Mouse (Mus musculus) neural tube, embryonic 11.5 days (tissue): Measurements from ENCODE around the gene P2rx5. TPM values are rescaled to one million over a fixed set of nuclear protein-coding genes. Genes with fewer than 3 reads are reported as not detected.

Source experiments
- ATAC-seq: fragments of 200-750 bp; cut with Nextera tagmentation; 2 replicates; pipeline ENCODE4 v1.8.0; 2017; ENCODE audit warnings: moderate number of reproducible peaks, mild to moderate bottlenecking, moderate TSS enrichment, moderate library complexity; ENCODE audit not compliant: insufficient read depth, low FRiP score, low TSS enrichment
- DNase-seq: peaks from one replicate; pipeline ENCODE4 v3.0.0-alpha.2; 2015; ENCODE audit warnings: low spot score
- H3K27ac ChIP-seq: fragments of 300-500 bp; sonication (generic); 2 replicates; pipeline ENCODE4 v1.5.1; 2014; ENCODE audit warnings: low read depth, mild to moderate bottlenecking, low read length
- H3K27me3 ChIP-seq: fragments of 300-500 bp; sonication (generic); 2 replicates; pipeline ENCODE4 v1.6.1; 2014; ENCODE audit warnings: mild to moderate bottlenecking, low read length, mixed read lengths; ENCODE audit not compliant: control insufficient read depth, insufficient read depth
- H3K36me3 ChIP-seq: fragments of 300-500 bp; sonication (generic); 2 replicates; pipeline ENCODE4 v1.6.1; 2014; ENCODE audit warnings: mild to moderate bottlenecking, low read length, moderate library complexity, mixed read lengths; ENCODE audit not compliant: control insufficient read depth, insufficient read depth
- H3K4me1 ChIP-seq: fragments of 300-500 bp; sonication (generic); 2 replicates; pipeline ENCODE4 v1.6.1; 2014; ENCODE audit warnings: low read length, mixed read lengths; ENCODE audit not compliant: control insufficient read depth, insufficient read depth
- H3K4me2 ChIP-seq: fragments of 300-500 bp; sonication (generic); 2 replicates; pipeline ENCODE4 v1.6.1; 2014; ENCODE audit warnings: low read depth, mild to moderate bottlenecking, moderate library complexity
- H3K4me3 ChIP-seq: fragments of 300-500 bp; sonication (generic); 2 replicates; pipeline ENCODE4 v1.5.1; 2014; ENCODE audit warnings: low read depth, low read length
- H3K9ac ChIP-seq: fragments of 300-500 bp; sonication (generic); 2 replicates; pipeline ENCODE4 v1.6.1; 2014; ENCODE audit warnings: mild to moderate bottlenecking, low read length
- H3K9me3 ChIP-seq: fragments of 300-500 bp; sonication (generic); 2 replicates; pipeline ENCODE4 v1.6.1; 2016; ENCODE audit warnings: low read length; ENCODE audit not compliant: control insufficient read depth
- WGBS: fragments of 180-500 bp; shearing (Covaris S2); extraction: QIAGEN DNeasy Blood & Tissue Kit; methylation state at CpG from one replicate; pipeline ENCODE4 v1.1.7; 2014; 5-methylcytosine and 5-hydroxymethylcytosine counted together
- polyA plus RNA-seq: library from polyadenylated mRNA; unstranded; fragments of >200 nt; fragmentation: Nextera tagmentation; extraction: Ambion mirVana; gene quantifications from 2 replicates; pipeline ENCODE4 v1.2.1, GENCODE M21; 2014

The P2rx5 gene
- polyA plus RNA-seq, result 0.31 and 0.51 TPM in 2 replicates

DNA sequence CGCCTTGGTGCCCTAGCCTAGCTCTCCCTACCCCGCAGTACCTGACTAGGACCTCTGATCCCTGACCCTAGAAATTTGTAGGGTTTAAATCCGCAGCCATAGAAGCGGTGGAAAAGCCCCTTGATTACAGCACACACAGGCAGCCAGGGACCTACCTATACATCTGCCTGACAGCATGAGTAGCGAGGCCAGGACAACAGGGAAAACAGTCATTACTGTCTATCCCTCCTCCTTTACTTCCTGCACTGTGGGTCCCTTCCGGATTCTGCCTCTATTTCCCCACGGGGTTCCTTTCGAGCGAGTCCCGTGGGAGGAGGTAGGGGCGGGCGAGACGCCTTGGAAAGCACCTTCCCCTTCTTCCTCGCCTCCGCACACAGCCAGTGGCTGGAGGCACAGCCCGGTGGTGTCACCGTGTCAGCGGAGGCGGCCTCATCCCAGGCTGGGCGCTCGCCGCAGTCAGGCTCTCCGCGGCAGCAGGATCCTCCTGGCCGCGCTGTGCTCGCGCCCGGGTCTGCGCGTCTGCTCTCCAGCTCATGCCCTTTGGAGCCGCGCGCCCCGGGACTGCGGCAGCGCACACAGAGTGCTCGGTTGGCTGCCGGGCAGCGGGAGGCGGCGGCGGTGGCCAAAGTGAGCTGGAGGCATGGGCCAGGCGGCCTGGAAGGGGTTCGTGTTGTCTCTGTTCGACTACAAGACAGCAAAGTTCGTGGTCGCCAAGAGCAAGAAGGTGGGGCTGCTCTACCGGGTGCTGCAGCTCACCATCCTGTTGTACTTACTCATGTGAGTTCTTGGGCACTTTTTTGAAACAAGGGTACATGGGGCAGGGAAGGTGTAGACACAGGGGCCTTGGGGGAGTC, at the start of gene P2rx5:
Gene P2rx5 (plus strand): TSS at position 465 of the 854 bp plus-strand sequence.
- Histone ChIP-seq H3K36me3 (no peaks in the 10 kb centered on the region), H3K9me3 (no peaks in the 10 kb centered on the region), H3K27ac (no peak within 1 kb of the TSS), H3K4me2 (peak within 1 kb of the TSS; percentile 77), H3K27me3 (peaks cover 10% of the 10 kb centered on the region), H3K9ac (peak within 1 kb of the TSS; percentile 47), H3K4me3 (peak within 1 kb of the TSS; percentile 36), H3K4me1 (peaks cover 3% of the 10 kb centered on the region; the same call in 1 of the 2 replicates)
- DNase-seq, result peak; percentile 55
- WGBS, result 3% methylated on average over 47 of the region's 49 CpGs
- peak; percentile 41; the same call in 1 of the 2 replicates for ATAC-seq

DNA sequence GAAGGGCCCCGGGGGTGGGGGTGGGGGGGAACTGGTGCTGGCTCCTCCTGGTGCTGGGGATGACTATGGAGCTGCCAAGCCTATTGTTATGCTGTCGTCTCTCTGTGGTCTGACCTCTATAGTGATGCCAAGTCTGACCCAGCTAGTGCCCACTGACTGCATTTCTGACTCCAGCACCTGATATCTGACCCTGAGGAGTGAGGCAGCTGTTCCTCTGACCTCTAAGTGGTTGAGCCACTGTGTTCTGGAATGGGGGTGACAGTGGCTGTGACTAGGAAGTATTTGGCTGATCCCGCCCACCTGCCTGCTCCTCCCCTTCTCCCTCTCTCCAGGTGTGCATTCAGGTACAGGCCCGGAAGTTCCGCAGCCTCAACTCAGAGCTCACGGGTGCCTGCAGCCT, 48.8 kb upstream of the P2rx5 start:
- Histone ChIP-seq H3K4me2 (no peak overlapping the region), H3K27me3 (no peaks in the 10 kb centered on the region), H3K36me3 (no peaks in the 10 kb centered on the region), H3K27ac (no peak overlapping the region), H3K9ac (no peak overlapping the region), H3K4me3 (no peak overlapping the region), H3K9me3 (no peaks in the 10 kb centered on the region), H3K4me1 (no peaks in the 10 kb centered on the region)
- 70% methylated on average over 6 of the region's 6 CpGs for WGBS
- no peak for ATAC-seq
- DNase-seq, result no peak

DNA sequence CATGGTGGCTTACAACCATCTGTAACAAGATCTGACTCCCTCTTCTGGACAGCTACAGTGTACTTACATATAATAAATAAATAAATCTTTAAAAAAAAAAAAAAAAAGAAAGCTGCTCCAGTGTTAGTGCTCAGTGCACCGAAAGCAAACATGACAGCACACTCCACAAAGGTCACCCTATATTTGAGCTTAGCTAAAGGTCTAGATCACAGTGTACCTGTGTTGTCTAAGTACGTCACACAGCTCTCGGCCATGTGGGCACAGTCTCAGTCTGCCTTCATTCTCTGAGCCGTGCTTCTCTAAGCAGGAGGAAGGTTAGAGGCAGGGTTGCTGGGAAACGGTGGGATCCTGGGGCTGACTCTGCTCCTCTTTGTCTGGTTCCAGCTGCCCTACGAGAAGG, 33.7 kb upstream of the P2rx5 start:
- DNase-seq (no peak), ATAC-seq (no peak)
- Histone ChIP-seq H3K4me1 (no peaks in the 10 kb centered on the region), H3K4me3 (no peak overlapping the region), H3K9me3 (no peaks in the 10 kb centered on the region), H3K9ac (no peak overlapping the region), H3K36me3 (no peaks in the 10 kb centered on the region), H3K27ac (no peak overlapping the region), H3K27me3 (no peaks in the 10 kb centered on the region), H3K4me2 (no peak overlapping the region)
- 96% methylated on average over 6 of the region's 6 CpGs for WGBS

DNA sequence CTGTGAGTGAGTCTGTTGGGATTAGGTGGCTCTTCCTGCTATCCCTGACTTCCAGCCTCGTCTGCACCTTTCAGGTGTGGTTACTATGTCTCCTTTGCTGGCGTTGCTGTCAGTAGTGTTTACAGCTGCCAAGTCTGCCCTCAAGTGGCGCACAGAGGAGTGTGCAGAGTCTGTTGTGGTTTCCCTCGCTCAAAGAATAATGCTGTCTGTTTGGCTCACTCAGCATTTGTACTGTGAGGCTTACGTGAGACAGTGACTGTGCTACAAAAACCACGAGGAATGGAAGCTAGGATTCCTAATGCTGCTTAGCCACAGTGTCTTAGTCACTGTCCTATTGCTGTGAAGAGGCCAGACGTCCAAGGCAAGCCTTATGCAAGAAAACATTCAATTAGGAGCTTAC, 29.2 kb upstream of the P2rx5 start:
- Histone ChIP-seq H3K27ac (no peak overlapping the region), H3K36me3 (peaks cover 4% of the 10 kb centered on the region), H3K9ac (no peak overlapping the region), H3K4me1 (no peaks in the 10 kb centered on the region), H3K27me3 (no peaks in the 10 kb centered on the region), H3K4me2 (no peak overlapping the region), H3K4me3 (no peak overlapping the region), H3K9me3 (no peaks in the 10 kb centered on the region)
- WGBS, result 84% methylated on average over 7 of the region's 7 CpGs
- ATAC-seq, result no peak
- DNase-seq, result no peak

DNA sequence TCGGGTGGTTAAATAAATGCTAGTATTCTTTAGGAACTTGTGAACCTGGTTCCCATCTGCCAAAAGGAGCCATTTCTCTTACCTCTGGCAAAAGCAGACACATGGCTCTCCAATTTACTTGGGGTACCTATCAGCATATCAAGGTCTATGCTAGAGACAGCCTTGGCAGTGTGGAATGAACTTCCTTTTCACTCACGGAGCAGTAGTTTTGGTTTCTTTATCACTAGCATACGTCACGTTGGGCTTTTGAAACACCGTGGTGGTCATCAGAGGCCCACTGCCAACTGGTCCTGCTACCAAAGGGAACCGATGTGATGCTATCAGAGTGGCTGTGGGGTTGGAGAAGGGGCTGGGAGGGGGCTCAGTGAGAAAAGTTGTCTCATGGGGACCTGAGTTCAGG, 27.2 kb upstream of the P2rx5 start:
- H3K27ac ChIP-seq, result no peak overlapping the region
- H3K4me2 ChIP-seq, result no peak overlapping the region
- ATAC-seq, result no peak
- WGBS, result 97% methylated on average over 6 of the region's 6 CpGs
- H3K9me3 ChIP-seq, result no peaks in the 10 kb centered on the region
- no peak overlapping the region for H3K4me3 ChIP-seq
- no peak for DNase-seq
- H3K27me3 ChIP-seq, result no peaks in the 10 kb centered on the region
- peaks cover 3% of the 10 kb centered on the region; the same call in 1 of the 2 replicates for H3K4me1 ChIP-seq
- H3K9ac ChIP-seq, result no peak overlapping the region
- H3K36me3 ChIP-seq, result peaks cover 4% of the 10 kb centered on the region

DNA sequence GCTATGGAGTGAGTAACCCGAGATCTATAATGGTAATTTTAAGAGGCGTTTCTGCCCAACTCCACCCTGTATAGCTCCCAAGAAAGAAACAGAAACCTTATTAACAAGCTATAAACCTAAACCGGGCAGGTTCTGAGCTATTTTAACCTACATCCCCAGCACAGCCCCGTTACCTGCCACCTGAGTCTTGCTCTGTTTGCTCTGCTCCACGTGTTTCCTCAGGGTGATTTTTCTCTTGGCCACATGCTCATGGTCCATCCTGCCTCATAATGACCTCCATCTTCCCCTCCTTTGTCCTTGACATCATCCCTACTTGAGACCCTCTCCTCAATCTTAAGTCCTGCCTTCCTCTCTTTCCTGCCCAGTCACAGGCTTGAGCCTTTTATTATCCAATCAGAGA, 26.0 kb upstream of the P2rx5 start:
- H3K36me3 ChIP-seq, result peaks cover 4% of the 10 kb centered on the region
- no peak overlapping the region for H3K4me2 ChIP-seq
- ATAC-seq (no peak), DNase-seq (no peak)
- H3K9ac ChIP-seq, result no peak overlapping the region
- 95% methylated on average over 5 of the region's 5 CpGs for WGBS
- H3K27ac ChIP-seq, result no peak overlapping the region
- no peaks in the 10 kb centered on the region for H3K9me3 ChIP-seq
- peaks cover 3% of the 10 kb centered on the region; the same call in 1 of the 2 replicates for H3K4me1 ChIP-seq
- no peaks in the 10 kb centered on the region for H3K27me3 ChIP-seq
- no peak overlapping the region for H3K4me3 ChIP-seq

DNA sequence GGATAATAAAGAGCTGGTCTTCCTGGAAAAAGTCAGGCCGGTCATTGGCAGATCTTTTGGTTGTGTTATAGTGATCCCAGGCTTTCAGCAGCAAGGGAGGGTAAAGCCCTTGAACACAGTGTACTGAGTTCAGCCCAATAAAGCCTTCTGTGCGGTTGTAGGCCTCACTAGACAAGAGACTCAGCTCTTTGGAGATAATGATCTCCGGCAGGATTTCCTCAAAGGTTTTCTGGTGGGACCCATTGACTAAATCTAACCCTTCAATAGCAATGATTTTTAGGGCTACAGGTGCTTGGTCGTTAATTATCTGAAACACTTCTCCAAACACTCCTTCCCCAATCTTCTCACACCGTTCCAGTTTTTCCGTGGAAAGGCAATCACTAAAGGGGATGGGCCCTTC, 23.6 kb upstream of the P2rx5 start:
- Histone ChIP-seq H3K27ac (no peak overlapping the region), H3K4me2 (peak overlapping the region; percentile 73), H3K4me1 (peaks cover 3% of the 10 kb centered on the region; the same call in 1 of the 2 replicates), H3K36me3 (peaks cover 4% of the 10 kb centered on the region), H3K4me3 (peak overlapping the region; percentile 86), H3K9ac (no peak overlapping the region), H3K9me3 (no peaks in the 10 kb centered on the region), H3K27me3 (no peaks in the 10 kb centered on the region)
- DNase-seq, result no peak
- WGBS, result 72% methylated on average over 6 of the region's 6 CpGs
- ATAC-seq, result no peak

DNA sequence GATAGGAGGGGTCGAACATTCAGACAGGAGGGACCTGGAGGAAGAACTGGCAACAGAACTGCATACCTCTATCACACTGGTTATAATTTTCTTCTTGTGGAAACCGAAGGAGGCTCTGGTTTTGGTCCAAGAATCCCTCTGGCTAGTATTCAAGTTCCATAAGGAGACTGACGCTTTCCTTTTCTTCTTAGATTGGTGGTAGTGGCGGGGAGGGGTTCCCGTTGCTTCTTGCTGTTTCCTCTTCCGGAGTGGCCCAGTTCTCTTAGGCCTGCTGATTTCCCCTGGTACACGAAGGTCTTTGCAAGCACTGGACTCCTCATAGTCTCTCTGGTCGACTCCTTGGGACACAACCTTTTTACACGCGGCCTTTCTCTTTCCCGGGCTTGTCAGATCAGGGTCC, 23.1 kb upstream of the P2rx5 start:
- no peak for ATAC-seq

More for the DNA sequence above, 23.1 kb upstream of the P2rx5 start:
- WGBS, result 40% methylated on average over 11 of the region's 11 CpGs
- Histone ChIP-seq H3K9ac (peak overlapping the region; percentile 83), H3K4me3 (peak overlapping the region; percentile 86), H3K27me3 (no peaks in the 10 kb centered on the region), H3K36me3 (peaks cover 4% of the 10 kb centered on the region), H3K4me1 (peaks cover 3% of the 10 kb centered on the region; the same call in 1 of the 2 replicates), H3K27ac (no peak overlapping the region), H3K4me2 (peak overlapping the region; percentile 73), H3K9me3 (no peaks in the 10 kb centered on the region)
- no peak for DNase-seq
